9 mouse cellular contexts compared by ENCODE assay signal in the genomic region with DNA sequence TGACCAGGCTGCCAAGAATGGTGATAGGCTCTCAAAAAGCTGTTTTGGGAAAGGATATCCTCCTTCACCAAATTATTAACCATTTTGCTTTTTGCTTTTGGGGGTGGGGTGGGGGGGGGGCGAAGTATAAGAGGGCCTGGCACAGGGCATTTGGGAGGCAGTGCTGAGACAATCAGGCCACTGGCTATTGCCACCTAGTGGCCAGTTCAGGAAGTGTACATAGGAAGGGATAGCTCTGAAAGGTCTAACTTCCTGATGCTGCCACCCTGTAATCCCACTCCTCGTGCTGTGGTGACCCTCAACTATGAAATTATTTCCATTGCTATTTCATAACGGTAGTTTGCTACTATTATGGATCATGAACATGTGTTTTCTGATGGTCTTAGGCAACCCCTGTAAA. TPM values are rescaled to one million over a fixed set of nuclear protein-coding genes. Genes with fewer than 3 reads are reported as not detected.
A peak's percentile ranks its signal among the peaks of the same experiment; 100 is the strongest.
DNase-seq lines count a peak whose midpoint lies in the region; ATAC-seq and TF ChIP-seq lines count a peak whose summit lies in the region.
"Had no signal": no experiment of that assay in that cellular context is flagged by ENCODE, and none has a peak within 500 bp of the region (broad histone marks: within the 10 kb centered on the region; RNA-seq: fewer than 3 reads in every experiment).

No protein-coding gene starts in this region.

- H3K4me2 ChIP-seq in kidney, embryonic 16.5 days (replicated peaks; ENCODE audit: low read depth, low read length), result no peak overlapping the region
- H3K4me2 ChIP-seq in midbrain, embryonic 16.5 days (ENCODE audit: low read length), result no peak overlapping the region
- no peak overlapping the region for H3K4me2 ChIP-seq in neural tube, embryonic 15.5 days

- TF ChIP-seq CTCF in cortical plate, adult 2 months (IDR thresholded peaks at IDR 0.05; ENCODE audit: extremely low read depth, insufficient read depth, low read length), result peak; percentile 51

- H3K4me3 ChIP-seq in kidney, embryonic 16.5 days (ENCODE audit: low read length), result no peak overlapping the region
- no peak overlapping the region for H3K4me3 ChIP-seq in cortical plate, adult 2 months (ENCODE audit: insufficient read depth, low read length)
- no peak overlapping the region for H3K4me3 ChIP-seq in midbrain, embryonic 16.5 days (ENCODE audit: low read depth, low read length)
- no peak overlapping the region for H3K4me3 ChIP-seq in neural tube, embryonic 15.5 days (replicated peaks)

- H3K9me3 ChIP-seq in kidney, embryonic 16.5 days (ENCODE audit: low read length), result peaks cover 9% of the 10 kb centered on the region
- no peaks in the 10 kb centered on the region for H3K9me3 ChIP-seq in midbrain, embryonic 16.5 days (replicated peaks; ENCODE audit: control insufficient read depth, low read length, poor library complexity, severe bottlenecking)
- no peaks in the 10 kb centered on the region for H3K9me3 ChIP-seq in neural tube, embryonic 15.5 days (replicated peaks)

- H3K27ac ChIP-seq in kidney, embryonic 16.5 days (ENCODE audit: low read length), result no peak overlapping the region
- no peak overlapping the region for H3K27ac ChIP-seq in cortical plate, adult 2 months (ENCODE audit: insufficient read depth, low read length)
- H3K27ac ChIP-seq in midbrain, embryonic 16.5 days (ENCODE audit: low read length), result no peak overlapping the region
- no peak overlapping the region for H3K27ac ChIP-seq in neural tube, embryonic 15.5 days (replicated peaks)
- H3K27ac ChIP-seq: macrophage had no signal

- 92% methylated on average over 3 of the region's 3 CpGs for WGBS in kidney, embryonic 16.5 days
- WGBS in midbrain, embryonic 16.5 days, result 87% methylated on average over 3 of the region's 3 CpGs
- WGBS in neural tube, embryonic 15.5 days, result 85% methylated on average over 3 of the region's 3 CpGs

- no peaks in the 10 kb centered on the region for H3K27me3 ChIP-seq in kidney, embryonic 16.5 days (ENCODE audit: insufficient read depth, low read length)
- H3K27me3 ChIP-seq in midbrain, embryonic 16.5 days (ENCODE audit: control insufficient read depth, insufficient read depth, low read depth, low read length), result no peaks in the 10 kb centered on the region
- no peaks in the 10 kb centered on the region for H3K27me3 ChIP-seq in neural tube, embryonic 15.5 days (replicated peaks)

- no peak for ATAC-seq in kidney, embryonic 16.5 days (ENCODE audit: low FRiP score, low TSS enrichment)
- ATAC-seq in midbrain, embryonic 16.5 days, result no peak
- ATAC-seq in neural tube, embryonic 15.5 days (ENCODE audit: low FRiP score), result no peak

- peak; percentile 56 for DNase-seq in kidney, adult 9 months
- peak; percentile 52 for DNase-seq in A20 (ENCODE audit: low read depth, low spot score)
- peak; percentile 48 for DNase-seq in CD4-positive helper T cell, adult 2 months (ENCODE audit: low read depth, low spot score)
- DNase-seq in frontal cortex, postnatal 25 days (ENCODE audit: low spot score in 2 of 2), result no peak

- H3K4me1 ChIP-seq in kidney, embryonic 16.5 days (ENCODE audit: insufficient read depth, low read length), result peaks cover 9% of the 10 kb centered on the region
- H3K4me1 ChIP-seq in cortical plate, adult 2 months (ENCODE audit: control insufficient read depth, insufficient read depth, low read length), result no peaks in the 10 kb centered on the region
- H3K4me1 ChIP-seq in midbrain, embryonic 16.5 days (ENCODE audit: control insufficient read depth, insufficient read depth, low read length), result peaks cover 2% of the 10 kb centered on the region
- peaks cover 9% of the 10 kb centered on the region for H3K4me1 ChIP-seq in neural tube, embryonic 15.5 days

- H3K9ac ChIP-seq in kidney, embryonic 16.5 days (replicated peaks; ENCODE audit: low read length), result no peak overlapping the region
- H3K9ac ChIP-seq in midbrain, embryonic 16.5 days (ENCODE audit: low read depth, low read length), result no peak overlapping the region
- no peak overlapping the region for H3K9ac ChIP-seq in neural tube, embryonic 15.5 days (replicated peaks)

- H3K36me3 ChIP-seq in kidney, embryonic 16.5 days (ENCODE audit: insufficient read depth, low read length), result no peaks in the 10 kb centered on the region
- no peaks in the 10 kb centered on the region for H3K36me3 ChIP-seq in midbrain, embryonic 16.5 days (ENCODE audit: control insufficient read depth, insufficient read depth, low read length)
- H3K36me3 ChIP-seq in neural tube, embryonic 15.5 days, result no peaks in the 10 kb centered on the region

- no peak for TF ChIP-seq POLR2A in cortical plate, adult 2 months (IDR thresholded peaks at IDR 0.05; ENCODE audit: extremely low read depth, insufficient read depth, low read length)

RNA-seq across cellular contexts. Expression of gene Lrp1, which starts 5.5 kb away (rescaled TPM):
- 70.9 and 71.7 TPM in 2 replicates for polyA plus RNA-seq in kidney, embryonic 16.5 days (2015; fragmentation: Nextera tagmentation; extraction: Ambion mirVana)
- polyA plus RNA-seq in cortical plate, adult 2 months (2012; rRNA removed), result 294 and 309 TPM in 2 replicates
- polyA plus RNA-seq in midbrain, embryonic 16.5 days (2015; fragmentation: Nextera tagmentation; extraction: Ambion mirVana), result 110 and 117 TPM in 2 replicates
- 102 and 108 TPM in 2 replicates for polyA plus RNA-seq in neural tube, embryonic 15.5 days (2015; fragmentation: Nextera tagmentation; extraction: Ambion mirVana)

RNA-seq across cellular contexts. Expression of gene Stat6, which starts 16.4 kb away (rescaled TPM):
- polyA plus RNA-seq in kidney, embryonic 16.5 days (2015; fragmentation: Nextera tagmentation; extraction: Ambion mirVana), result 33.8 and 37.4 TPM in 2 replicates
- polyA plus RNA-seq in cortical plate, adult 2 months (2012; rRNA removed), result 11.9 and 12.6 TPM in 2 replicates
- polyA plus RNA-seq in midbrain, embryonic 16.5 days (2015; fragmentation: Nextera tagmentation; extraction: Ambion mirVana), result 4.4 and 5.4 TPM in 2 replicates
- 5.0 and 11.5 TPM in 2 replicates for polyA plus RNA-seq in neural tube, embryonic 15.5 days (2015; fragmentation: Nextera tagmentation; extraction: Ambion mirVana)

RNA-seq across cellular contexts. Expression of gene Nemp1, which starts 40.3 kb away (rescaled TPM):
- 10.6 and 10.7 TPM in 2 replicates for polyA plus RNA-seq in kidney, embryonic 16.5 days (2015; fragmentation: Nextera tagmentation; extraction: Ambion mirVana)
- polyA plus RNA-seq in cortical plate, adult 2 months (2012; rRNA removed), result 3.8 TPM in 2 replicates
- polyA plus RNA-seq in midbrain, embryonic 16.5 days (2015; fragmentation: Nextera tagmentation; extraction: Ambion mirVana), result 3.2 TPM in 2 replicates
- polyA plus RNA-seq in neural tube, embryonic 15.5 days (2015; fragmentation: Nextera tagmentation; extraction: Ambion mirVana), result 3.4 and 4.7 TPM in 2 replicates

RNA-seq across cellular contexts. Expression of gene Nab2, which starts 41.9 kb away (rescaled TPM):
- polyA plus RNA-seq in kidney, embryonic 16.5 days (2015; fragmentation: Nextera tagmentation; extraction: Ambion mirVana), result 28.8 and 32.1 TPM in 2 replicates
- polyA plus RNA-seq in cortical plate, adult 2 months (2012; rRNA removed), result 35.3 and 40.3 TPM in 2 replicates
- polyA plus RNA-seq in midbrain, embryonic 16.5 days (2015; fragmentation: Nextera tagmentation; extraction: Ambion mirVana), result 1.6 and 2.1 TPM in 2 replicates
- polyA plus RNA-seq in neural tube, embryonic 15.5 days (2015; fragmentation: Nextera tagmentation; extraction: Ambion mirVana), result 2.5 and 4.8 TPM in 2 replicates

Comparison
In these comparisons a context has a peak if more than half of its experiments do, and no peak if none do; other contexts are left out.
1. DNase-seq: peak in kidney, adult 9 months (single experiment), A20 (single experiment) and CD4-positive helper T cell, adult 2 months (single experiment); none in frontal cortex, postnatal 25 days (0 of 2).